Mouse (Mus musculus) brain, embryonic 14.5 days (tissue): ENCODE data around the gene Asb18.

Experiments used
- CTCF ChIP-seq: fragments of 200-500 bp; IDR thresholded peaks from 2 replicates; pipeline ENCODE4 v1.5.1; 2012; ENCODE audit warnings: inconsistent platforms, mild to moderate bottlenecking, moderate library complexity, borderline replicate concordance; ENCODE audit not compliant: insufficient read depth, insufficient read length; ENCODE audit errors: extremely low read depth
- POLR2A ChIP-seq: fragments of 200-500 bp; IDR thresholded peaks from 2 replicates; pipeline ENCODE4 v1.6.1; 2012; ENCODE audit warnings: mild to moderate bottlenecking, inconsistent platforms, borderline replicate concordance; ENCODE audit not compliant: poor library complexity, insufficient read depth, insufficient read length, severe bottlenecking; ENCODE audit errors: extremely low read depth

DNA sequence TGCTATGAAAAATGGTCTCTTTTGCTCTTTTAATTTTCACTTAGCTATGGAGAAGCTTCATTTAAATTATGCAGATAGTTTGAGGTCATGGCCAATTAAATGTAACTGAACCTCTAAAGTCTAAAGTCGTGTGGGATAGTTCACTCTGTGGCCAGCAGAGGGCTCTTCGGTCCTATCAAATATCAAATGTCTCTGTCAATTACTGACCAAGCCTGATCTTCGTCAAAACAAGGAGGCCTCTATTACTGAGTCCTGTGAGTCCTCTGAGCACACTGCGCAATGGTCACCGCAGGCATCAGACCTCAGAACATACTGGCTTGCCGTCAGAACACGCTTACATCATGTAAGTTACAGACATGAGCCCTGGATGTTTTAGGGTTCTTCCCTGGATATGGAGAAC is 46.1 kb upstream of the Asb18 start:
- TF ChIP-seq CTCF, result peak; percentile 72; the same call in 1 of the 2 replicates
- no peak for TF ChIP-seq POLR2A
